Mouse (Mus musculus) cortical plate, adult 2 months (tissue): Measurements from ENCODE around the gene Pigm. TPM values are rescaled to one million over a fixed set of nuclear protein-coding genes. Genes with fewer than 3 reads are reported as not detected.

ENCODE experiments used
- H3K27ac ChIP-seq: fragments of 200-500 bp; 2 replicates; pipeline ENCODE4 v1.5.1; 2012; ENCODE audit warnings: low read length, control low read depth, inconsistent platforms; ENCODE audit not compliant: insufficient read depth
- H3K4me1 ChIP-seq: fragments of 200-500 bp; 2 replicates; pipeline ENCODE4 v1.6.1; 2011; ENCODE audit warnings: low read length; ENCODE audit not compliant: control insufficient read depth, insufficient read depth
- H3K4me3 ChIP-seq: fragments of 200-500 bp; 2 replicates; pipeline ENCODE4 v1.5.1; 2011; ENCODE audit warnings: mild to moderate bottlenecking, low read length, control low read depth; ENCODE audit not compliant: insufficient read depth
- CTCF ChIP-seq: fragments of 200-500 bp; IDR thresholded peaks from 2 replicates; pipeline ENCODE4 v1.5.1; 2011; ENCODE audit warnings: mild to moderate bottlenecking, control low read depth, low read length; ENCODE audit not compliant: insufficient read depth; ENCODE audit errors: extremely low read depth
- POLR2A ChIP-seq: fragments of 200-500 bp; IDR thresholded peaks from 2 replicates; pipeline ENCODE4 v1.6.1; 2011; ENCODE audit warnings: mild to moderate bottlenecking, low read length, control low read depth; ENCODE audit not compliant: insufficient read depth; ENCODE audit errors: extremely low read depth
- polyA plus RNA-seq: library from polyadenylated mRNA; depleted of rRNA; stranded (reverse); fragments of >200 nt; gene quantifications from 2 replicates; pipeline ENCODE4 v1.2.3, GENCODE M21; 2012; rRNA removed

Pigm gene
- polyA plus RNA-seq, 1 experiment: 6.5 TPM

DNA sequence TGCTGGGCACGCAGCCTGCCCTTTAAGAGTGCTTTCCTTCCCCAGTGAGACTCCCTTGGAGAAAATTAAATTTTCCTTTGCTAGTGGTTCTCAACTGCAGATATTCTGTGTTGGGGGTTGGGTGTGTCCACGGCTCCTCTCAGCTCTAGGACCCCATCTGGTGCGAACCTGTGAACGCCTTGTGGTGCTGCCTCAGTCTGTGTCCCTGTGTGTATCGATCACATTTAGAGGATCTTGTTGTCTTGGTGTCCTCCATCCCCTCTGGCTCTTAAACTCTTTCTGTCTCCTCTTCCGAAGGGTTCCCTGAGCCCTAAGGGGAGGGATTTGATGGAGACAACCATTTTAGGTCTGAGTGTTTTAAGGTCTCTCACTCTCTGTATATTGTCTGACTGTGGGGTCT, 43.8 kb downstream of the Pigm start:
- Histone ChIP-seq H3K4me1 (no peaks in the 10 kb centered on the region), H3K4me3 (no peak overlapping the region), H3K27ac (no peak overlapping the region)
- TF ChIP-seq POLR2A: no peak
- TF ChIP-seq CTCF: no peak

DNA sequence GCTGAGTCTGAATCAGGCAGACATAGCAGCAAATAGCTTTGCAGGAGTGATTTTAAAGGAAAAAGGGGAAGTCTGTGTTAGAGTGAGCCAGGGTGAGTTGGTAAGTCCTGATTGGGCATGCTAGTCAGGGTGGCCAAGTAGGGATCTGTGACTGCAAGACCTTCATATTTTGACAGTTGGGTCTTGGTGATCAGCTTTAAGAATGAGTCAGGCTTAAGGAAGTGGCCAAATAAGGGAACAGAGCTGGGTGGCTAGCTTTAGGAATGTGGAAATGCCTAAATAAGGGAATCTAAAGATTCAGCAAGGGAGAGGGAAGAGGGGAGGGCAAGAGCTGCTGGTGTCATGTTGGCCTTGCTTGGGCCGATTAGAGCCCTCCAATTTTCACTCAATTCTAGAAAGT, 47.0 kb downstream of the Pigm start:
- H3K27ac ChIP-seq: no peak overlapping the region
- no peak for TF ChIP-seq CTCF
- no peaks in the 10 kb centered on the region for H3K4me1 ChIP-seq
- H3K4me3 ChIP-seq: no peak overlapping the region

DNA sequence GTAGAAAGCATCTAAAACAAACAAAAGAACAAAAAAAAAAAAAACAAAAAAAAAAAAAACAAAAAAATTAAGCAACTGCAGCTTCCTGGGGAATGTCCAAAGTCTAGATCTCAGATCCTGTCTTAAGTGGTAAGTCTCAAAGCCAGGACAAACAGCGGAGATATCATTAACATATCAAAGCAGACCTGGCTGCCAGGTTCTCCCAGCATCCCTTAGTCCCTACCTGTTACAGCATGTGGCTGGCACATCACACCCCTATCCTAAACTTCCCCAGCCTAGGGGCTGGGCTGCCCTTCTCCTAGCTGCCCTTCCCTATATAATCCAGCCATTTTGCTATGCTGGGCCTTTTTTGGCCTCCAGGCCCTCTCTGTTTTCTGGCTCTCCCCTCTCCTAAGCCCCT, 50.1 kb downstream of the Pigm start:
- Histone ChIP-seq H3K27ac (no peak overlapping the region), H3K4me1 (no peaks in the 10 kb centered on the region), H3K4me3 (no peak overlapping the region)
- no peak for TF ChIP-seq CTCF
- no peak for TF ChIP-seq POLR2A

DNA sequence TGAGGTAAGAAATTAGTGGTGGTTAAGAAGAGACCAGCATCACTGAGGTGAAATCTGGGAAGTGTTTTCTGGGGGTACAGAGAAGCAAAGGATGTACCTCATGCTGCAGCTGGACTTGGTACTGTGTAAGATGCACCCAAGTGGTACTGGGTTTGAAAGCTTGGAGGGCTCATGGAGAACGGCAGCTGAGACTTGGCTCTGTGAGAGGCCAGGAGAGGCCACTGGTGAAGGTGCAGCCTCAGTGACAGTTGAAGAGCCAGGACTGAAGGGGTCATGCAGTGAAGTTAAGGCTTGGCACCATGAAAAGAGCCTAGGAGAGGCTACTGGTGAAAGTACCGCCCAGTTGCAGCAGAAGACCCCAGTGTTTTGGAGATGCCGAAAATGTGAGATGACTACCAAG, 51.5 kb downstream of the Pigm start:
- H3K27ac ChIP-seq: no peak overlapping the region
- no peaks in the 10 kb centered on the region for H3K4me1 ChIP-seq
- H3K4me3 ChIP-seq: no peak overlapping the region
- no peak for TF ChIP-seq POLR2A

DNA sequence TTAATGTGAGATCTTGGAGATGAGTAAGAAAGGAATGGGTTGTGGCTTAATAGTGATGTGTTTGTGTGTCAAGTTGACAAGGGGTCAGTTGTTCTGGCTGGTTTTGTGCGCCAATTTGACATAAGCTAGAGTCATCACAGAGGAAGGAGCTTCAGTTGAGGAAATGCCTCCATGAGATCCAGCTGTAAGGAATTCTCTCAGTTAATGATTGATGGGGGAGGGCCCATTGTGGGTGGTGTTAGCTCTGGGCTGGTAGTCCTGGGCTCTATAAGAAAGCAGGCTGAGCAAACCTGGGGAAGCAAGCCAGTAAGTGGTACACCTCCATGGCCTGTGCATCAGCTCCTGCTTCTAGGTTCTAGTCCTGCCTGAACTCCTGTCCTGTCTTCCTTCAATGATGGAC, 52.3 kb downstream of the Pigm start:
- Histone ChIP-seq H3K27ac (no peak overlapping the region), H3K4me3 (no peak overlapping the region), H3K4me1 (no peaks in the 10 kb centered on the region)
- TF ChIP-seq POLR2A (no peak), CTCF (no peak)

DNA sequence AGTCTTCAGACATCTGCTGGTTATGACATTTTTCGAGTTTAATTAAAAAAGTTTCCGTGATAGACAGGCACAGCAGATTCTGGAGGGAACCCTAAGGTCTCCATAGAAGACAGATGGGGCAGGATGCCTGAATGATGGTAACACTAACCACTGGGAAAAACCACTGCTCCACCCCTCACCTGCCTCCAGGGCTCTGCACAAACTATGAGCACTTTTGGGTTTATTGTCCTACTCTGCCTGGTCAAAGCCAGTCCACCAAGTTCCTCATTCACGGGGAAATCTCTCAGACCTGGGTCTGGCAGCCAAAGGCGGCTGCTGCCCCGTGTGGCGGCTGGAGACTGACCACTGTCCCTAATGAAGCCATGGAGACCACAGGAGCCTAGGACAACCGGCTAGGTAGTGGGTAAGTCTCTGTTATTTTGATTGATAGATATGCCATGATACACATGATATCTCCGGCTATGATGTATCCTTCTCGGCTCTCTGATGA, 54.4 kb downstream of the Pigm start:
- TF ChIP-seq CTCF (no peak), POLR2A (no peak)
- H3K27ac ChIP-seq: no peak overlapping the region
- no peak overlapping the region for H3K4me3 ChIP-seq
- H3K4me1 ChIP-seq: no peaks in the 10 kb centered on the region

DNA sequence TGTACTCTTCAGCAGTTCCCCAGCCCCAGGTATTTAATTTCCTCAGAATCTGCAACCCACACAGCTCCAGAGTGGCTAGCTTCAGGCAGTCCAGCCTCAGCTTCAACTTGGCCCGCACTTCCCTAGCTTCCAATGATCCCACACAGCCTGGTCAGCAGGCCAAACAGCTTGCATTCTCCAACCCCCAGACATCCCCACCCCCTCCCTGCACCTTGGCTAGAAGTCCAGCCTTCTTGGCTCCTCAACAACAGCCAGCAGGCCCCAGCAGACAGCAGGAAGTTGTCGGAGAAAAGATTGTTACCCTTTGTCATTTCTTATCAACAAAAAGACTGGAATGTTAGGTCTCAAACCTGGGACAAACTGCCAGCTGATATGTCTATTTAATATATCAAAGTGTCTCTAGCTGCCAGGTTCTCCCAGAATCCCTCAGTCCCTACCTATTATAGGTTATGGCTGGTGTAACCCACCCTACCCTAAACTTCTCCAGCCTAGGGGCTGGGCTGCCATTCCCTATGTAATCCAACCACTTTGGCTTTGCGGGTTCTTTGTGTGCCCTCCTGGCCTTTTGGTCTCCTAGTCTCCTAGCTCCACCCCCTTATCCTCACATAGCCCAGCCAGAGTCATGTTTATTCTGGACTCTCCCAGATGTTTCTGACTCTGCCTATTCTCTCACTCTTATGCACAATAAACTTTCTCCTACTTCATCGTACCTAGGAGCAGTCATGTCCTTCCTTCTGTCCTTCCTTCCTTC, 55.7 kb downstream of the Pigm start:
- Histone ChIP-seq H3K27ac (no peak overlapping the region), H3K4me1 (no peaks in the 10 kb centered on the region), H3K4me3 (no peak overlapping the region)
- TF ChIP-seq POLR2A (no peak), CTCF (no peak)

DNA sequence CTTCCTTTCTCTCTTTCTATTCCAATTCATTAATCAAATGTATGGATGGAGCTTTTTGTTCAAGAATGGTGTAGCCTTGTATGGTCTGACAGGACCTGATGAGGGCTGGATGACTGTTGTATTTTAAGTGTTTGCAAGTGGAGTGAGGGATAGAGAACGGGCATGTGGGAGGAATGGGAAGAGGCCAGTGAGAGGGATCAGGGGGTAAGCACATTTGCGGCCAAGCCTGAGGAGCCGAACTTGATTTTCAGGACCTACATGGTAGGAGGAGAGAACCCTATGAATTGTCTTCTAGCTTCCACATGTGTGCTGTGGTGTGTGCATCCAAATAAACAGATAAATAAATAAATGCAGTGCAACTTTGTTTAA, 56.2 kb downstream of the Pigm start:
- no peak overlapping the region for H3K4me3 ChIP-seq
- H3K4me1 ChIP-seq: no peaks in the 10 kb centered on the region
- TF ChIP-seq POLR2A (no peak), CTCF (no peak)

DNA sequence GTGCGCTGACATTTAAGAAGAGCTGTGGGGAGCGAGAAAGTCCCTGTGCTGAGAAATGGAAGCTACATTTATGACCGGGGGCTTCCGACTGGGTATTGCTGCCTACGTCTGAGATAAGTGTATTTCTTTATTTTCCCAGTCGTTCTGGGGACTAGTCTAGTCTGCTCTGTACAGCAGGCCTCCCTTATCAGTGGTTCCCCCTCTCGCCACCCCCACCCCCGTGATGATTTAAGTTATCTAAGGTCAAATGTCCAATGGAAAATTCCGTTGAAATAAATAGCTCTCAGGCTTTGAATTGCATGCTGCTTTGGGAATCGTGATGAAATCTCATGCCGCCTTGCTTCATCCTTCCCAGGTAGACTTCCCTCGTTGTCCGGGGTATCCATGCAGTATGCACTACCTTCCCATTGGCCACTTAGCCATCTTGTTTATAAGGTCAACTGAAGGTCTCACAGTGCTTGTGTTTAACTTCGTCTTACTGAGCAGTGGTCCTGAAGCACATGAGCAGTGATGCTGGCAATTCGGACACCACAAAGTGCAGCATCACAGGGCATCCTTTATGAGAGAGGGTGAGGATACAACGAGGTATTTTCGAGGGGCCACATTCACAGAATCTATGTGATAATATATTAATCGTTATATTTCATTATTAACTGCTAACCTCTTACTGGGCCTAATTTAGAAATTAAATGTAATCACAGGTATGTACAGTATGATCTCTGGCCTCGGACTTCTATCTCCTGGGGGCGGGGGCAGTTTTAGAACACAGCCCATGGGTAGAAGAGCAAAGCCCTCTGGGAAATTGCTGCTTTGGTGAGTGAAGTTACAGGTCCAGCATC, 56.9 kb downstream of the Pigm start:
- TF ChIP-seq POLR2A (no peak), CTCF (no peak)
- no peaks in the 10 kb centered on the region for H3K4me1 ChIP-seq
- no peak overlapping the region for H3K4me3 ChIP-seq
- no peak overlapping the region for H3K27ac ChIP-seq

More for the DNA sequence above, 56.2 kb downstream of the Pigm start:
- no peak overlapping the region for H3K27ac ChIP-seq

Other genes with a start within 250 kb of the Pigm start
- gene Pex19, start 249.8 kb upstream of the Pigm start, polyA plus RNA-seq: 85.8 and 87.6 TPM in 2 replicates
- 99.6 and 106 TPM in 2 replicates for gene Dcaf8, start 228.5 kb upstream of the Pigm start, polyA plus RNA-seq
- 530 and 543 TPM in 2 replicates for gene Pea15a, start 169.7 kb upstream of the Pigm start, polyA plus RNA-seq
- gene Casq1, start 156.7 kb upstream of the Pigm start, polyA plus RNA-seq: 1.1 and 2.9 TPM in 2 replicates
- gene Atp1a4, start 118.1 kb upstream of the Pigm start, polyA plus RNA-seq: not detected in 2 replicates
- 318 and 326 TPM in 2 replicates for gene Igsf8, start 114.9 kb upstream of the Pigm start, polyA plus RNA-seq
- 534 and 567 TPM in 2 replicates for gene Atp1a2, start 78.5 kb upstream of the Pigm start, polyA plus RNA-seq
- 169 and 180 TPM in 2 replicates for gene Kcnj9, start 47.2 kb upstream of the Pigm start, polyA plus RNA-seq
- gene Kcnj10, start 35.3 kb upstream of the Pigm start, polyA plus RNA-seq: 96.8 and 102 TPM in 2 replicates
- 1.3 and 1.4 TPM in 2 replicates for gene Slamf9, start 98.8 kb downstream of the Pigm start, polyA plus RNA-seq
- gene Igsf9, start 105.2 kb downstream of the Pigm start, polyA plus RNA-seq: 15.6 and 16.2 TPM in 2 replicates
- gene Tagln2, start 123.5 kb downstream of the Pigm start, polyA plus RNA-seq: 15.8 and 18.0 TPM in 2 replicates
- gene Cfap45, start 144.3 kb downstream of the Pigm start, polyA plus RNA-seq: 3.3 and 3.6 TPM in 2 replicates
- gene Vsig8, start 179.4 kb downstream of the Pigm start, polyA plus RNA-seq: 0.47 and 0.52 TPM in 2 replicates
- 0.28 and 0.31 TPM in 2 replicates for gene Slamf8, start 214.0 kb downstream of the Pigm start, polyA plus RNA-seq
- gene Fcrl6, start 226.0 kb downstream of the Pigm start, polyA plus RNA-seq: 0.11 TPM in 1 of 2 replicates, not detected in the other